31 mouse cellular contexts compared by ENCODE assay signal in the genomic region with DNA sequence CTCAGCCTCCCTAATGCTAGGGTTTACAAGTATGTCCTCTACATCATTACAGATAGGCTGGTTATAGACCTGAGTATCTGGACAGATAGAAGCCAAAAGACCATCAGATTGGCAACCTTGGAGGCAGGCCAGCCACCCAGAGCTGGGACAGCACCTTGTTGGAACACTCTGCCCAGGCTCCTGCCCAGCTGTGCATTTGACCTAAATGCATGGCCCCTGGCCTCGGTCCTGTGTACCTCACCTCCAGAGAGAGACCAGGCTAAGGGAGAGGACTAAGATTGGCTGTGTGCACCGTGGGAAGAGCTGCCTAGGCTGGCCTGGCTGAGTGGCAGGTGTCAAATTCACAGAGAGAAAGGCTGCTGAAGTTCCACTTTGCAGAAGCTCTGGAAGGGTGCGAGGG. TPM values are rescaled to one million over a fixed set of nuclear protein-coding genes. Genes with fewer than 3 reads are reported as not detected.
A peak's percentile ranks its signal among the peaks of the same experiment; 100 is the strongest.
DNase-seq lines count a peak whose midpoint lies in the region; ATAC-seq and TF ChIP-seq lines count a peak whose summit lies in the region.
"Had no signal": no experiment of that assay in that cellular context is flagged by ENCODE, and none has a peak within 500 bp of the region (broad histone marks: within the 10 kb centered on the region; RNA-seq: fewer than 3 reads in every experiment).

No protein-coding gene starts in this region.

- TF ChIP-seq CTCF in midbrain, postnatal 0 days (IDR thresholded peaks at IDR 0.05) = no peak

- ATAC-seq in midbrain, embryonic 11.5 days (ENCODE audit: low FRiP score) = no peak
- no peak for ATAC-seq in midbrain, postnatal 0 days (ENCODE audit: low FRiP score)
- no peak for ATAC-seq in kidney, embryonic 15.5 days (replicated peaks; ENCODE audit: low FRiP score)
- ATAC-seq: CD4-positive, CD25-positive, alpha-beta regulatory T cell, adult 4 months; forebrain, embryonic 16.5 days; hindbrain, postnatal 0 days; intestine, embryonic 15.5 days; lung, postnatal 0 days had no signal

- H3K9ac ChIP-seq in midbrain, embryonic 11.5 days (ENCODE audit: low read length) = no peak overlapping the region
- H3K9ac ChIP-seq in midbrain, postnatal 0 days (replicated peaks; ENCODE audit: low read length, poor library complexity, severe bottlenecking) = no peak overlapping the region
- no peak overlapping the region for H3K9ac ChIP-seq in kidney, embryonic 15.5 days
- H3K9ac ChIP-seq: embryonic facial prominence, embryonic 12.5 days; intestine, embryonic 15.5 days; neural tube, embryonic 12.5 days had no signal

- DNase-seq in kidney, adult 11 months = peak; percentile 55
- DNase-seq in kidney, adult 9 months = no peak
- DNase-seq in midbrain, embryonic 11.5 days (ENCODE audit: low spot score, missing footprints) = no peak
- no peak for DNase-seq in midbrain, postnatal 0 days (ENCODE audit: low spot score)
- peak; percentile 40 for DNase-seq in kidney, postnatal 14 days
- DNase-seq in thymus, postnatal 36 days = no peak
- DNase-seq in urinary bladder, adult 18-20 months (ENCODE audit: low spot score in 2 of 2) = no peak
- DNase-seq: adrenal gland, postnatal 14 days; cerebellum, adult 11 months; cerebellum, adult 9-10 months; cerebellum, postnatal 36 days; embryo, embryonic 11 days; gastrocnemius, postnatal 14 days; heart, postnatal 14 days; layer of hippocampus, adult 9-11 months; liver; lung, adult 18-20 months; right cerebral cortex, postnatal 4 days; thymus, adult 18-20 months; thymus, postnatal 25 days had no signal

- H3K27me3 ChIP-seq in midbrain, embryonic 11.5 days (ENCODE audit: control insufficient read depth, insufficient read depth, low read length) = 0 out of 2 replicates have a peak, but pooled peaks cover 4% of the 10 kb centered on the region
- peaks cover 8% of the 10 kb centered on the region for H3K27me3 ChIP-seq in midbrain, postnatal 0 days (ENCODE audit: insufficient read depth, low read length)
- peaks cover 16% of the 10 kb centered on the region for H3K27me3 ChIP-seq in kidney, embryonic 15.5 days

- H3K4me2 ChIP-seq in midbrain, embryonic 11.5 days = no peak overlapping the region
- H3K4me2 ChIP-seq in midbrain, postnatal 0 days (ENCODE audit: low read depth, low read length, poor library complexity, severe bottlenecking) = no peak overlapping the region
- H3K4me2 ChIP-seq in kidney, embryonic 15.5 days = no peak overlapping the region
- H3K4me2 ChIP-seq: embryonic facial prominence, embryonic 12.5 days; intestine, embryonic 15.5 days; neural tube, embryonic 12.5 days had no signal

- H3K4me3 ChIP-seq in midbrain, embryonic 11.5 days (ENCODE audit: low read depth, low read length) = no peak overlapping the region
- H3K4me3 ChIP-seq in midbrain, postnatal 0 days (ENCODE audit: low read depth, low read length) = no peak overlapping the region
- no peak overlapping the region for H3K4me3 ChIP-seq in kidney, embryonic 15.5 days (replicated peaks)
- H3K4me3 ChIP-seq: embryonic facial prominence, embryonic 12.5 days; intestine, embryonic 15.5 days; myocyte; neural tube, embryonic 12.5 days had no signal

- WGBS in midbrain, embryonic 11.5 days = 32% methylated on average over 3 of the region's 3 CpGs
- WGBS in midbrain, postnatal 0 days = 20% methylated on average over 3 of the region's 3 CpGs
- 42% methylated on average over 3 of the region's 3 CpGs for WGBS in kidney, embryonic 15.5 days

- H3K9me3 ChIP-seq in midbrain, embryonic 11.5 days (ENCODE audit: control insufficient read depth, low read length) = no peaks in the 10 kb centered on the region
- no peaks in the 10 kb centered on the region for H3K9me3 ChIP-seq in midbrain, postnatal 0 days (ENCODE audit: low read length)
- no peaks in the 10 kb centered on the region for H3K9me3 ChIP-seq in kidney, embryonic 15.5 days (replicated peaks)
- H3K9me3 ChIP-seq: embryonic facial prominence, embryonic 12.5 days; intestine, embryonic 15.5 days; neural tube, embryonic 12.5 days had no signal

- peak overlapping the region; percentile 30; the same call in 1 of the 2 replicates for H3K27ac ChIP-seq in midbrain, embryonic 11.5 days (ENCODE audit: low read depth, low read length)
- H3K27ac ChIP-seq in midbrain, postnatal 0 days (ENCODE audit: low read depth, low read length) = no peak overlapping the region
- H3K27ac ChIP-seq in kidney, embryonic 15.5 days = peak overlapping the region; percentile 19; the same call in 1 of the 2 replicates
- H3K27ac ChIP-seq: embryonic facial prominence, embryonic 12.5 days; hindbrain, postnatal 0 days; intestine, embryonic 15.5 days; macrophage; neural tube, embryonic 12.5 days; stomach, postnatal 0 days had no signal

- peaks cover 93% of the 10 kb centered on the region for H3K4me1 ChIP-seq in midbrain, embryonic 11.5 days (ENCODE audit: control insufficient read depth, insufficient read depth, low read length)
- peaks cover 2% of the 10 kb centered on the region; the same call in 1 of the 2 replicates for H3K4me1 ChIP-seq in midbrain, postnatal 0 days (ENCODE audit: insufficient read depth, low read length)
- peaks cover 80% of the 10 kb centered on the region for H3K4me1 ChIP-seq in kidney, embryonic 15.5 days

- H3K36me3 ChIP-seq in midbrain, embryonic 11.5 days (ENCODE audit: control insufficient read depth, insufficient read depth, low read length) = no peaks in the 10 kb centered on the region
- H3K36me3 ChIP-seq in midbrain, postnatal 0 days (ENCODE audit: insufficient read depth, low read length) = no peaks in the 10 kb centered on the region
- no peaks in the 10 kb centered on the region for H3K36me3 ChIP-seq in kidney, embryonic 15.5 days
- H3K36me3 ChIP-seq: embryonic facial prominence, embryonic 12.5 days; intestine, embryonic 15.5 days; neural tube, embryonic 12.5 days had no signal

RNA-seq across cellular contexts. Expression of a gene that starts 5.8 kb away (rescaled TPM):
- polyA plus RNA-seq in midbrain, embryonic 11.5 days (2014; fragmentation: Nextera tagmentation; extraction: Ambion mirVana) = 19.5 and 20.5 TPM in 2 replicates
- total RNA-seq in midbrain, postnatal 0 days (2014; rRNA removed) = 0.80 and 1.3 TPM in 2 replicates
- polyA plus RNA-seq in midbrain, postnatal 0 days (2015; fragmentation: Nextera tagmentation; extraction: Ambion mirVana) = 0.38 and 0.63 TPM in 2 replicates
- 7.9 and 9.1 TPM in 2 replicates for polyA plus RNA-seq in kidney, embryonic 15.5 days (2015; fragmentation: Nextera tagmentation; extraction: Ambion mirVana)

RNA-seq across cellular contexts. Expression of a gene that starts 38.9 kb away (rescaled TPM):
- 17.2 and 19.5 TPM in 2 replicates for polyA plus RNA-seq in midbrain, embryonic 11.5 days (2014; fragmentation: Nextera tagmentation; extraction: Ambion mirVana)
- 17.6 and 23.4 TPM in 2 replicates for total RNA-seq in midbrain, postnatal 0 days (2014; rRNA removed)
- 6.0 and 8.1 TPM in 2 replicates for polyA plus RNA-seq in midbrain, postnatal 0 days (2015; fragmentation: Nextera tagmentation; extraction: Ambion mirVana)
- polyA plus RNA-seq in kidney, embryonic 15.5 days (2015; fragmentation: Nextera tagmentation; extraction: Ambion mirVana) = 24.1 and 25.8 TPM in 2 replicates

RNA-seq across cellular contexts. Expression of a gene that starts 58.2 kb away (rescaled TPM):
- polyA plus RNA-seq in midbrain, embryonic 11.5 days (2014; fragmentation: Nextera tagmentation; extraction: Ambion mirVana) = 61.3 and 63.1 TPM in 2 replicates
- 121 and 140 TPM in 2 replicates for total RNA-seq in midbrain, postnatal 0 days (2014; rRNA removed)
- polyA plus RNA-seq in midbrain, postnatal 0 days (2015; fragmentation: Nextera tagmentation; extraction: Ambion mirVana) = 41.3 and 51.7 TPM in 2 replicates
- 85.7 and 93.2 TPM in 2 replicates for polyA plus RNA-seq in kidney, embryonic 15.5 days (2015; fragmentation: Nextera tagmentation; extraction: Ambion mirVana)

Comparison
In these comparisons a context has a peak if more than half of its experiments do, and no peak if none do; other contexts are left out.
1. DNase-seq: peak in kidney, adult 11 months (single experiment) and kidney, postnatal 14 days (single experiment); none in kidney, adult 9 months (single experiment), midbrain, embryonic 11.5 days (single experiment), midbrain, postnatal 0 days (single experiment), thymus, postnatal 36 days (0 of 2) and urinary bladder, adult 18-20 months (0 of 2).